Mouse (Mus musculus) ES-E14 (cell line): ENCODE measurements around the gene Fmo4.

Experiments
- CHD2 ChIP-seq: IDR thresholded peaks from 2 replicates; pipeline ENCODE4 v1.6.1; 2014; ENCODE audit warnings: mild to moderate bottlenecking, low read depth, low read length, inconsistent platforms
- HCFC1 ChIP-seq: IDR thresholded peaks from 2 replicates; pipeline ENCODE4 v1.6.1; 2012; ENCODE audit warnings: low read length, inconsistent platforms, borderline replicate concordance; ENCODE audit not compliant: insufficient read depth

DNA sequence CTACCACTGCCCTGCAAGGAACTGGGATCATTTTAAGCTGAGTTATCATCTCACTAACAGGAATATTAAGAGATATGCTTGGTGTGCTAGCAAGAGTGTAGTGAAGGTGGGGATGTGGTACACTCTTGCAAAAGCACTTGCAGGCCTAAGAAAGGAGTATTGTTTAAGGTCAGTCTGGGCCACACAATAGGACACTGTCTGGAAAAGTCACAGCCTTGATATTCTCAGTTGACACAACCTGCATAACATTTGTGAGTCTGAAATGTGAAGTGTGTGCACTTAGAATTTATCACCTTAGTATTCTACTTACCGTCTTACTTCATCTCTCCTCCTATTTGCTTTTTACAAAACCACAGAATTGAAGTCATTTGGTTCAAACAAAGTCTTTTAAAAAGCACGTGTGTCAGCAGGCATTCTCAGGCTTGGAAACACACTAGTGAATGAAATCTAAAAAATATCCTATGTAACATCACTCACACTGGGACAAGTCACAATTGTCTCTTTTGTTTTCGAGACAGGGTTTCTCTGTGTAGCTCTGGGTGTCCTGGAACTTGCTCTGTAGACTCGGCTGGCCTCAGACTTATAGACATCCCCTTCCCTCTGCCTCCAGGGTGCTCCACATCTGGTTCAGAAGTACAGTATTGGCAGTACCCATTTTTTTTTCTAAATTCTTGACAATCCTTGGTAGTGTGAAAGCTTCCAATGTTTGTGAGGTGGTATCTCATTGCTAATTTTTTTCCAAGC, 42.0 kb downstream of the Fmo4 start:
- TF ChIP-seq HCFC1 (no peak), CHD2 (no peak)
